Mouse (Mus musculus) hindbrain, embryonic 11.5 days (tissue): ENCODE measurements around the gene Adgrl4. TPM values are rescaled to one million over a fixed set of nuclear protein-coding genes. Genes with fewer than 3 reads are reported as not detected.

Experiments
- ATAC-seq: fragments of 200-750 bp; cut with Nextera tagmentation; 2 replicates; pipeline ENCODE4 v1.8.0; 2017; ENCODE audit warnings: mild to moderate bottlenecking, moderate TSS enrichment, moderate library complexity; ENCODE audit not compliant: low FRiP score
- DNase-seq: peaks from one replicate; pipeline ENCODE4 v3.0.0-alpha.2; 2015; ENCODE audit warnings: low spot score
- H3K27ac ChIP-seq: fragments of 300-500 bp; sonication (generic); 2 replicates; pipeline ENCODE4 v1.5.1; 2014; ENCODE audit warnings: mild to moderate bottlenecking, low read depth, low read length
- H3K27me3 ChIP-seq: fragments of 300-500 bp; sonication (generic); 2 replicates; pipeline ENCODE4 v1.6.1; 2014; ENCODE audit warnings: mild to moderate bottlenecking, low read length, moderate library complexity, mixed read lengths; ENCODE audit not compliant: control insufficient read depth, insufficient read depth
- H3K36me3 ChIP-seq: fragments of 300-500 bp; sonication (generic); 2 replicates; pipeline ENCODE4 v1.6.1; 2014; ENCODE audit warnings: mild to moderate bottlenecking, low read length, moderate library complexity, mixed read lengths; ENCODE audit not compliant: control insufficient read depth, insufficient read depth
- H3K4me1 ChIP-seq: fragments of 300-500 bp; sonication (generic); replicated peaks from 2 replicates; pipeline ENCODE4 v1.6.1; 2014; ENCODE audit warnings: low read length, mixed read lengths; ENCODE audit not compliant: control insufficient read depth, insufficient read depth
- H3K4me2 ChIP-seq: fragments of 300-500 bp; sonication (generic); replicated peaks from 2 replicates; pipeline ENCODE4 v1.6.1; 2014; ENCODE audit warnings: mild to moderate bottlenecking, low read depth, low read length
- H3K4me3 ChIP-seq: fragments of 300-500 bp; sonication (generic); 2 replicates; pipeline ENCODE4 v1.5.1; 2014; ENCODE audit warnings: low read depth, low read length
- H3K9ac ChIP-seq: fragments of 300-500 bp; sonication (generic); 2 replicates; pipeline ENCODE4 v1.6.1; 2014; ENCODE audit warnings: low read depth, low read length
- H3K9me3 ChIP-seq: fragments of 300-500 bp; sonication (generic); 2 replicates; pipeline ENCODE4 v1.6.1; 2016; ENCODE audit warnings: low read length; ENCODE audit not compliant: control insufficient read depth
- polyA plus RNA-seq: library from polyadenylated mRNA; unstranded; fragments of >200 nt; fragmentation: Nextera tagmentation; extraction: Ambion mirVana; gene quantifications from 2 replicates; pipeline ENCODE4 v1.2.1, GENCODE M21; 2014

Adgrl4 gene
- polyA plus RNA-seq, 1 experiment from 2014 or later = 7.7 TPM

DNA sequence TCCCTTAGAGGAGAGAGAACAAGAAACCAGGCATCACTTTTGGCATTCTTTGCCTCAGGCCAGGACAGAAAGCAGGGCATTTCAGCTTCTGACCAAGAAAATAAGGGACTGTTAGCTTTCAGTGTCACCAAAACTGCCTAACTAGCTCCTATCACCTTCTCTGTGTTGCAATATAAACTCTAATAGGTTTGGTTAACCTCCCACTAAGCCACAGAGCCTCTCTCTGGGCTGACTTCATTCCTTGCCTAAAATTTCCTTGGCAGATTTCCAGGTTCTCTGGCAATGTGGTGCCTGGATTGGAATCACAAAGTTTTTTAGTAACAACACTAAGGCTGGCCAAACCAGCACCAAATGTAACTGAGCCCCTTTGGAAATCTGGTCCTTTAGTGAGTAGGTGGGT lies 154.2 kb downstream of the Adgrl4 start:
- no peaks in the 10 kb centered on the region for H3K9me3 ChIP-seq
- no peak for DNase-seq
- H3K4me1 ChIP-seq = no peaks in the 10 kb centered on the region
- H3K27me3 ChIP-seq = no peaks in the 10 kb centered on the region
- no peak overlapping the region for H3K4me2 ChIP-seq
- no peak overlapping the region for H3K9ac ChIP-seq
- no peaks in the 10 kb centered on the region for H3K36me3 ChIP-seq
- no peak overlapping the region for H3K4me3 ChIP-seq
- no peak overlapping the region for H3K27ac ChIP-seq
- ATAC-seq = no peak
